Mouse (Mus musculus) cortical plate, adult 2 months (tissue): ENCODE data around the gene Als2cr12.

ENCODE experiments used
- CTCF ChIP-seq: fragments of 200-500 bp; IDR thresholded peaks from 2 replicates; pipeline ENCODE4 v1.5.1; 2011; ENCODE audit warnings: mild to moderate bottlenecking, control low read depth, low read length; ENCODE audit not compliant: insufficient read depth; ENCODE audit errors: extremely low read depth
- POLR2A ChIP-seq: fragments of 200-500 bp; IDR thresholded peaks from 2 replicates; pipeline ENCODE4 v1.6.1; 2011; ENCODE audit warnings: mild to moderate bottlenecking, low read length, control low read depth; ENCODE audit not compliant: insufficient read depth; ENCODE audit errors: extremely low read depth

DNA sequence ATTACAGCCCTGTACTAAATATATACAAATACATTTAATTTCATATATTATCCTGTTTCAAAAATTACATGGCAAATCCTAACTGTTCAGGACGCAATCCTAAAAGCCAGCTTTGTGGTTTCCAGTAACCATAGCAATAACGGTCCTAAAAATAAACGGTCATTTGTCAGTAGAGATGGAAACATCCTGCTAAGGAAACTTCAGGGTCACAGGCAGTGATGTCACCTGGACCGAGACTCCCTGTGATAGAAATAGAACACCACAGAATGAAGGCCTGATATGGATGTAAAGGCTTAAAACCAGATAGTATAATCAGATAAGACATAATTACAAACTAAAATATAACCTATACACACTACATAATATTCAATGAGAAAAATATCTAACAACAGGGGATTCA is 92.1 kb downstream of the Als2cr12 start:
- TF ChIP-seq CTCF (no peak), POLR2A (no peak)
